Mouse (Mus musculus) myocyte (in vitro differentiated cells): ENCODE results near the gene Fam198a. TPM values are rescaled to one million over a fixed set of nuclear protein-coding genes. Genes with fewer than 3 reads are reported as not detected.

Experiments
- H3K27me3 ChIP-seq: one replicate; pipeline ENCODE4 v1.6.1; 2011; ENCODE audit not compliant: control insufficient read depth, insufficient read depth, insufficient read length
- H3K36me3 ChIP-seq: one replicate; pipeline ENCODE4 v1.6.1; 2011; ENCODE audit not compliant: control insufficient read depth, insufficient read depth
- H3K4me2 ChIP-seq: one replicate; pipeline ENCODE4 v1.6.1; 2011; ENCODE audit warnings: low read depth, control low read depth
- H3K4me3 ChIP-seq: one replicate; pipeline ENCODE4 v1.5.1; 2011; ENCODE audit warnings: mild to moderate bottlenecking, control low read depth, moderate library complexity
- H3K79me2 ChIP-seq: one replicate; pipeline ENCODE4 v1.6.1; 2011; ENCODE audit not compliant: control insufficient read depth, insufficient read depth
- H3ac ChIP-seq: one replicate; pipeline ENCODE4 v1.6.1; 2011; ENCODE audit not compliant: control insufficient read depth, insufficient read length
- CEBPB ChIP-seq: IDR thresholded peaks from 2 replicates; pipeline ENCODE4 v1.6.1; 2011; ENCODE audit warnings: mild to moderate bottlenecking, moderate library complexity; ENCODE audit not compliant: poor library complexity, insufficient read depth, severe bottlenecking
- E2F4 ChIP-seq: IDR thresholded peaks from one replicate; pipeline ENCODE4 v1.6.1; 2011; ENCODE audit warnings: mild to moderate bottlenecking, control low read depth, moderate library complexity; ENCODE audit not compliant: insufficient read depth
- MAX ChIP-seq: IDR thresholded peaks from one replicate; pipeline ENCODE4 v1.6.1; 2011; ENCODE audit warnings: low read depth, mild to moderate bottlenecking, control low read depth
- MYOD1 ChIP-seq, 3 experiments: IDR thresholded peaks; one replicate each; pipeline ENCODE4 v1.6.1; 2011; ENCODE audit warnings: control low read depth in 2 of 3, low read depth in 2 of 3, mild to moderate bottlenecking in 2 of 3, moderate library complexity in 1 of 3; ENCODE audit not compliant: insufficient read length in 2 of 3, control insufficient read depth in 1 of 3
- MYOG ChIP-seq, 3 experiments: IDR thresholded peaks; one replicate each; pipeline ENCODE4 v1.6.1; 2011; ENCODE audit warnings: control low read depth in 2 of 3, low read depth in 2 of 3, mild to moderate bottlenecking in 2 of 3; ENCODE audit not compliant: insufficient read length in 2 of 3, control insufficient read depth in 1 of 3, insufficient read depth in 1 of 3
- POLR2A ChIP-seq: IDR thresholded peaks from one replicate; pipeline ENCODE4 v1.6.1; 2011; ENCODE audit warnings: low read depth, mild to moderate bottlenecking, control low read depth, moderate library complexity; ENCODE audit not compliant: insufficient read length
- POLR2AphosphoS2 ChIP-seq: IDR thresholded peaks from one replicate; pipeline ENCODE4 v1.6.1; 2011; ENCODE audit warnings: low read depth, control low read depth; ENCODE audit not compliant: insufficient read length
- REST ChIP-seq: IDR thresholded peaks from one replicate; pipeline ENCODE4 v1.6.1; 2011; ENCODE audit warnings: mild to moderate bottlenecking, control low read depth, moderate library complexity; ENCODE audit not compliant: insufficient read depth, insufficient read length
- SRF ChIP-seq: IDR thresholded peaks from one replicate; pipeline ENCODE4 v1.6.1; 2011; ENCODE audit warnings: low read depth; ENCODE audit not compliant: control insufficient read depth, insufficient read length
- TCF12 ChIP-seq: IDR thresholded peaks from one replicate; pipeline ENCODE4 v1.6.1; 2011; ENCODE audit warnings: mild to moderate bottlenecking, control low read depth; ENCODE audit not compliant: poor library complexity, insufficient read depth, severe bottlenecking
- TCF3 ChIP-seq: IDR thresholded peaks from one replicate; pipeline ENCODE4 v1.6.1; 2011; ENCODE audit warnings: low read depth, control low read depth; ENCODE audit not compliant: insufficient read length
- USF1 ChIP-seq: IDR thresholded peaks from one replicate; pipeline ENCODE4 v1.6.1; 2011; ENCODE audit warnings: low read depth, mild to moderate bottlenecking, control low read depth, moderate library complexity
- polyA plus RNA-seq: library from polyadenylated mRNA; unstranded; fragments of >200 nt; fragmentation: generic; extraction: Trizol; gene quantifications from one replicate; pipeline ENCODE4 v1.2.1, GENCODE M21; 2012; ENCODE audit warnings: missing spikeins

The Fam198a gene
- polyA plus RNA-seq, 1 experiment = 0.02 TPM

DNA sequence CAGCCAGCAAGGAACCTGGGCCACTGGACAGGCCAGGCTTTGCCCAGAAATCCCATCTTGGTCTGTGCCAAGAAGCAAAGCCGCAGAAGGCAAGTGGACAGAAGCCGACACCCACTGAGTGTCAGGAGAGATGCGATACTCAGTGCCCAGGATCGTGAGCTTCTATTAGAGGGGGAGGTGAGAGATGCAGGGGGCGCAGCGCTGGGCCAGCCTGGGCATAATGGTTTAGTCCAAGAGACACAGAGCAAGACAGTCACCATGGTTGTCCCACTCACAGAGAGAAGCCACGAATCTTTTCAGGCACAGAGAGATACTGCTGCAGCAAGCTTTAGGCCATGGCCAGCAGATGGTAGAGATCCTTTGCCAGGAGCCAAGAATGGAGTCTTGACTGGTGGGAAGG is 14.2 kb downstream of the Fam198a start:
- H3K36me3 ChIP-seq = no peaks in the 10 kb centered on the region
- no peak overlapping the region for H3ac ChIP-seq
- no peak overlapping the region for H3K4me3 ChIP-seq
- peaks cover 25% of the 10 kb centered on the region for H3K27me3 ChIP-seq
- no peaks in the 10 kb centered on the region for H3K79me2 ChIP-seq
- TF ChIP-seq MAX (no peak), TCF3 (no peak), MYOD1 (IDR thresholded peaks at IDR 0.05; ENCODE audit: control insufficient read depth in 1 of 3, insufficient read length in 2 of 3, low read depth in 2 of 3) (no peak), MYOG (IDR thresholded peaks at IDR 0.05; ENCODE audit: control insufficient read depth in 1 of 3, insufficient read depth in 1 of 3, insufficient read length in 2 of 3, low read depth in 2 of 3) (no peak), REST (no peak), TCF12 (no peak), USF1 (no peak), CEBPB (no peak), POLR2AphosphoS2 (no peak), SRF (no peak), POLR2A (no peak), E2F4 (no peak)
- H3K4me2 ChIP-seq = no peak overlapping the region

GRCm38 (mm10) chr9:121968258-121968657 is 17.5 kb downstream of the Fam198a start:
- Histone ChIP-seq H3K4me2 (no peak overlapping the region), H3ac (no peak overlapping the region), H3K36me3 (no peaks in the 10 kb centered on the region), H3K27me3 (peaks cover 36% of the 10 kb centered on the region), H3K4me3 (no peak overlapping the region), H3K79me2 (no peaks in the 10 kb centered on the region)
- TF ChIP-seq TCF3 = no peak
- TF ChIP-seq MYOD1 (IDR thresholded peaks at IDR 0.05; ENCODE audit: control insufficient read depth in 1 of 3, insufficient read length in 2 of 3, low read depth in 2 of 3) = no peak
- no peak for TF ChIP-seq TCF12
- no peak for TF ChIP-seq CEBPB

- peaks cover 28% of the 10 kb centered on the region for H3K27me3 ChIP-seq
- TF ChIP-seq MYOD1 (IDR thresholded peaks at IDR 0.05; ENCODE audit: control insufficient read depth in 1 of 3, insufficient read length in 2 of 3, low read depth in 2 of 3) (no peak), POLR2A (no peak), POLR2AphosphoS2 (no peak), MAX (no peak)
- H3ac ChIP-seq = no peak overlapping the region
- H3K79me2 ChIP-seq = no peaks in the 10 kb centered on the region
- no peak overlapping the region for H3K4me3 ChIP-seq
- H3K4me2 ChIP-seq = no peak overlapping the region
- no peaks in the 10 kb centered on the region for H3K36me3 ChIP-seq
These were observed 19.1 kb downstream of the Fam198a start for GRCm38 (mm10) chr9:121969841-121970381.

DNA sequence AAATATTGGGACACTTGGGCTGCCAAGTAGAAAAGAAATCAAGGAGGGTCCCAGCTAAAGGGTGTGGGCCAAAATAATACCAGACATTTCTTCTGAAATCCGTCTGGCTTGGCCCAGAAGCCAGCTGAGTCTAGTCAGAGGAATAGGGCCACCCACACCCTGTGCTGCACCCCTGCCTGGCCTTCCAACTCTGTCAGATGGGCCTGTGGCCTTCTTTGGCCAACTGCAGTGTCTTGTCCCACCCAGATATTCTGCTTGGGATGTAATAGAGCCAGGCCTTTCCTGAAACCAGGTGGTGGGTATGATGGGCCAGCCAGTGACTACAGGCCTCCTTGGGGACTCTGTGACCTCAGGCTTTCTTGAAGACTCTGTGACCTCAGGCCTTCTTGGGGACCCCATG is 22.4 kb downstream of the Fam198a start:
- H3K79me2 ChIP-seq = no peaks in the 10 kb centered on the region
- H3K36me3 ChIP-seq = no peaks in the 10 kb centered on the region
- no peak overlapping the region for H3K4me3 ChIP-seq
- peaks cover 42% of the 10 kb centered on the region for H3K27me3 ChIP-seq
- no peak overlapping the region for H3ac ChIP-seq
- no peak overlapping the region for H3K4me2 ChIP-seq
- no peak for TF ChIP-seq MAX

GRCm38 (mm10) chr9:121974141-121974986 is 23.6 kb downstream of the Fam198a start:
- Histone ChIP-seq H3K36me3 (no peaks in the 10 kb centered on the region), H3K79me2 (no peaks in the 10 kb centered on the region), H3K4me2 (no peak overlapping the region), H3ac (no peak overlapping the region), H3K27me3 (peaks cover 43% of the 10 kb centered on the region), H3K4me3 (no peak overlapping the region)
- TF ChIP-seq MYOD1 (IDR thresholded peaks at IDR 0.05; ENCODE audit: control insufficient read depth in 1 of 3, insufficient read length in 2 of 3, low read depth in 2 of 3) (no peak), MAX (no peak), USF1 (no peak), POLR2A (no peak), SRF (no peak), REST (no peak), TCF12 (no peak), POLR2AphosphoS2 (no peak), E2F4 (no peak), CEBPB (no peak), TCF3 (no peak), MYOG (IDR thresholded peaks at IDR 0.05; ENCODE audit: control insufficient read depth in 1 of 3, insufficient read depth in 1 of 3, insufficient read length in 2 of 3, low read depth in 2 of 3) (no peak)
